Mouse (Mus musculus): ENCODE results near the gene Brms1. TPM values are rescaled to one million over a fixed set of nuclear protein-coding genes. Genes with fewer than 3 reads are reported as not detected.

Gene Brms1
- total and polyA plus RNA-seq, 3 experiments = 22.8 to 50.9 (median 36.3) TPM

GRCm38 (mm10) chr19:5026111-5026510 is 15.0 kb upstream of the Brms1 start:
- Histone ChIP-seq H3K4me1 (ENCODE audit: control insufficient read depth in 1 of 2, insufficient read depth in 2 of 2) (peaks cover 13 to 16% of the 10 kb centered on the region in 2 experiments), H3K27ac (ENCODE audit: insufficient read depth, low read depth) (no peak overlapping the region), H3K4me3 (replicated peaks in 1 of 3; ENCODE audit: low read depth in 2 of 3, low read length in 2 of 3, poor library complexity in 1 of 3) (no peak overlapping the region), H3K4me2 (ENCODE audit: insufficient read depth, low read depth, poor library complexity, severe bottlenecking) (no peak overlapping the region), H3K36me3 (replicated peaks in 1 of 2; ENCODE audit: control insufficient read depth in 1 of 2, insufficient read depth in 1 of 2, low read length in 1 of 2) (peaks cover 16 to 51% of the 10 kb centered on the region in 2 experiments), H3K9ac (ENCODE audit: insufficient read depth, low read depth) (no peak overlapping the region), H3K27me3 (replicated peaks) (peaks cover under 1% of the 10 kb centered on the region), H3K79me2 (replicated peaks; ENCODE audit: control insufficient read depth, extremely low read depth, insufficient read depth, poor library complexity, severe bottlenecking) (no peaks in the 10 kb centered on the region), H3K9me3 (replicated peaks; ENCODE audit: low read length) (no peaks in the 10 kb centered on the region)
- in situ Hi-C loops (cut with MboI; ENCODE audit: low pct_ligation_motif_present, low pct_unique_long_range_greater_than_20kb, low sequenced_read_pairs) = no loop called here
- no peak for TF ChIP-seq MXI1 (IDR thresholded peaks at IDR 0.05; ENCODE audit: low read depth, low read length)
- no peak for TF ChIP-seq ZC3H11A (IDR thresholded peaks at IDR 0.05; ENCODE audit: low read depth, low read length)
- no peak for TF ChIP-seq ELF1 (IDR thresholded peaks at IDR 0.05; ENCODE audit: low read depth, low read length)
- no peak for TF ChIP-seq POLR2AphosphoS2 (IDR thresholded peaks at IDR 0.05; ENCODE audit: low read depth, low read length)
- TF ChIP-seq MEF2A (IDR thresholded peaks at IDR 0.05; ENCODE audit: borderline replicate concordance, low read depth, low read length) = no peak
- TF ChIP-seq SIN3A (IDR thresholded peaks at IDR 0.05; ENCODE audit: low read length) = no peak
- no peak for TF ChIP-seq PAX5 (IDR thresholded peaks at IDR 0.05; ENCODE audit: low read length)
- no peak for TF ChIP-seq MAFK (IDR thresholded peaks at IDR 0.05; ENCODE audit: insufficient replicate concordance, low read length)
- no peak for TF ChIP-seq JUN (IDR thresholded peaks at IDR 0.05; ENCODE audit: insufficient read depth, low read depth, low read length)
- no peak for TF ChIP-seq TCF12 (IDR thresholded peaks at IDR 0.05; ENCODE audit: low read depth, low read length)
- TF ChIP-seq USF2 (conservative IDR thresholded peaks at IDR 0.05; ENCODE audit: low read depth, low read length) = no peak
- TF ChIP-seq CHD2 (IDR thresholded peaks at IDR 0.05; ENCODE audit: low read length) = no peak
- TF ChIP-seq USF1 (IDR thresholded peaks at IDR 0.05; ENCODE audit: low read depth, low read length) = no peak
- no peak for TF ChIP-seq NELFE (IDR thresholded peaks at IDR 0.05; ENCODE audit: low read depth, low read length)
- TF ChIP-seq IRF4 (IDR thresholded peaks at IDR 0.05; ENCODE audit: low read depth, low read length) = no peak
- no peak for TF ChIP-seq CTCF (conservative IDR thresholded peaks at IDR 0.05 in 1 of 2, IDR thresholded peaks at IDR 0.05 in 1 of 2; ENCODE audit: low read depth in 2 of 2, low read length in 2 of 2)
- TF ChIP-seq CHD1 (IDR thresholded peaks at IDR 0.05; ENCODE audit: low read depth, low read length) = no peak
- no peak for TF ChIP-seq KAT2A (IDR thresholded peaks at IDR 0.05; ENCODE audit: insufficient replicate concordance, low read length)
- TF ChIP-seq EP300 (IDR thresholded peaks at IDR 0.05; ENCODE audit: low read length) = no peak
- DNase-seq (ENCODE audit: extremely low read depth) = no peak
- dilution Hi-C loops (cut with MboI; ENCODE audit: extremely low pct_ligation_motif_present, extremely low pct_unique_long_range_greater_than_20kb, low sequenced_read_pairs) = no loop called here

GRCm38 (mm10) chr19:5032686-5033085 is 8.5 kb upstream of the Brms1 start:
- in situ Hi-C loops (cut with MboI; ENCODE audit: low pct_ligation_motif_present, low pct_unique_long_range_greater_than_20kb, low sequenced_read_pairs) = no loop called here
- Histone ChIP-seq H3K4me3 (replicated peaks in 1 of 3; ENCODE audit: low read depth in 2 of 3, low read length in 2 of 3, poor library complexity in 1 of 3) (no peak overlapping the region), H3K27me3 (replicated peaks) (peaks cover 4% of the 10 kb centered on the region), H3K4me1 (ENCODE audit: control insufficient read depth in 1 of 2, insufficient read depth in 2 of 2) (peaks cover 3 to 6% of the 10 kb centered on the region in 2 experiments), H3K9ac (ENCODE audit: insufficient read depth, low read depth) (no peak overlapping the region), H3K9me3 (replicated peaks; ENCODE audit: low read length) (no peaks in the 10 kb centered on the region), H3K79me2 (replicated peaks; ENCODE audit: control insufficient read depth, extremely low read depth, insufficient read depth, poor library complexity, severe bottlenecking) (no peaks in the 10 kb centered on the region), H3K4me2 (ENCODE audit: insufficient read depth, low read depth, poor library complexity, severe bottlenecking) (no peak overlapping the region), H3K36me3 (replicated peaks in 1 of 2; ENCODE audit: control insufficient read depth in 1 of 2, insufficient read depth in 1 of 2, low read length in 1 of 2) (peaks cover 13 to 43% of the 10 kb centered on the region in 2 experiments), H3K27ac (ENCODE audit: insufficient read depth, low read depth) (no peak overlapping the region)
- TF ChIP-seq MAX (IDR thresholded peaks at IDR 0.05; ENCODE audit: low read length) (no peak), JUN (IDR thresholded peaks at IDR 0.05; ENCODE audit: insufficient read depth, low read depth, low read length) (no peak), MEF2A (IDR thresholded peaks at IDR 0.05; ENCODE audit: borderline replicate concordance, low read depth, low read length) (no peak)
- dilution Hi-C loops (cut with MboI; ENCODE audit: extremely low pct_ligation_motif_present, extremely low pct_unique_long_range_greater_than_20kb, low sequenced_read_pairs) = no loop called here
- DNase-seq (ENCODE audit: extremely low read depth) = no peak

All from CH12.LX (cell line).